Mouse (Mus musculus): ENCODE measurements around the gene Slc6a5. TPM values are rescaled to one million over a fixed set of nuclear protein-coding genes. Genes with fewer than 3 reads are reported as not detected.

Slc6a5 gene
- polyA plus RNA-seq, 1 experiment, result not detected

GRCm38 (mm10) chr7:49914946-49915345 is 5.0 kb downstream of the Slc6a5 start:
- TF ChIP-seq CTCF (IDR thresholded peaks at IDR 0.05; ENCODE audit: control insufficient read depth, insufficient read depth, insufficient read length) (no peak), FOSL1 (IDR thresholded peaks at IDR 0.05; ENCODE audit: insufficient read depth, low read length, poor library complexity, severe bottlenecking) (no peak), USF1 (IDR thresholded peaks at IDR 0.05; ENCODE audit: low read depth) (no peak), MAX (IDR thresholded peaks at IDR 0.05) (no peak), CEBPB (IDR thresholded peaks at IDR 0.05; ENCODE audit: low read depth) (no peak), MYOG (IDR thresholded peaks at IDR 0.05; ENCODE audit: control insufficient read depth, extremely low read depth, insufficient read length) (no peak), MYOD1 (IDR thresholded peaks at IDR 0.05; ENCODE audit: control insufficient read depth, insufficient read length, low read depth) (no peak)
- Histone ChIP-seq H3K4me3 (ENCODE audit: insufficient read depth, poor library complexity, severe bottlenecking) (no peak overlapping the region), H3K36me3 (ENCODE audit: control insufficient read depth, insufficient read depth) (no peaks in the 10 kb centered on the region), H3ac (ENCODE audit: control insufficient read depth, insufficient read length, low read depth) (no peak overlapping the region), H3K79me3 (ENCODE audit: low read depth) (no peaks in the 10 kb centered on the region), H3K79me2 (ENCODE audit: control insufficient read depth, insufficient read depth) (no peaks in the 10 kb centered on the region), H3K27me3 (ENCODE audit: control insufficient read depth, insufficient read depth, insufficient read length) (peaks cover 12% of the 10 kb centered on the region)

- H3K79me2 ChIP-seq (ENCODE audit: control insufficient read depth, insufficient read depth), result no peaks in the 10 kb centered on the region
- no peaks in the 10 kb centered on the region for H3K36me3 ChIP-seq (ENCODE audit: control insufficient read depth, insufficient read depth)
- TF ChIP-seq MAX (IDR thresholded peaks at IDR 0.05) (no peak), CTCF (IDR thresholded peaks at IDR 0.05; ENCODE audit: control insufficient read depth, insufficient read depth, insufficient read length) (no peak), MYOD1 (IDR thresholded peaks at IDR 0.05; ENCODE audit: control insufficient read depth, insufficient read length, low read depth) (no peak), CEBPB (IDR thresholded peaks at IDR 0.05; ENCODE audit: low read depth) (no peak), USF1 (IDR thresholded peaks at IDR 0.05; ENCODE audit: low read depth) (no peak), FOSL1 (IDR thresholded peaks at IDR 0.05; ENCODE audit: insufficient read depth, low read length, poor library complexity, severe bottlenecking) (no peak), MYOG (IDR thresholded peaks at IDR 0.05; ENCODE audit: control insufficient read depth, extremely low read depth, insufficient read length) (no peak)
- no peaks in the 10 kb centered on the region for H3K79me3 ChIP-seq (ENCODE audit: low read depth)
- H3K4me3 ChIP-seq (ENCODE audit: insufficient read depth, poor library complexity, severe bottlenecking), result no peak overlapping the region
- peaks cover 12% of the 10 kb centered on the region for H3K27me3 ChIP-seq (ENCODE audit: control insufficient read depth, insufficient read depth, insufficient read length)
- no peak overlapping the region for H3ac ChIP-seq (ENCODE audit: control insufficient read depth, insufficient read length, low read depth)
Observed at GRCm38 (mm10) chr7:49915471-49915870, 5.5 kb downstream of the Slc6a5 start.

- Histone ChIP-seq H3K36me3 (ENCODE audit: control insufficient read depth, insufficient read depth) (no peaks in the 10 kb centered on the region), H3K79me2 (ENCODE audit: control insufficient read depth, insufficient read depth) (no peaks in the 10 kb centered on the region), H3K4me3 (ENCODE audit: insufficient read depth, poor library complexity, severe bottlenecking) (no peak overlapping the region), H3K27me3 (ENCODE audit: control insufficient read depth, insufficient read depth, insufficient read length) (peaks cover 3% of the 10 kb centered on the region), H3ac (ENCODE audit: control insufficient read depth, insufficient read length, low read depth) (no peak overlapping the region), H3K79me3 (ENCODE audit: low read depth) (no peaks in the 10 kb centered on the region)
- no peak for TF ChIP-seq MYOD1 (IDR thresholded peaks at IDR 0.05; ENCODE audit: control insufficient read depth, insufficient read length, low read depth)
- no peak for TF ChIP-seq CEBPB (IDR thresholded peaks at IDR 0.05; ENCODE audit: low read depth)
- no peak for TF ChIP-seq CTCF (IDR thresholded peaks at IDR 0.05; ENCODE audit: control insufficient read depth, insufficient read depth, insufficient read length)
- no peak for TF ChIP-seq MAX (IDR thresholded peaks at IDR 0.05)
- no peak for TF ChIP-seq MYOG (IDR thresholded peaks at IDR 0.05; ENCODE audit: control insufficient read depth, extremely low read depth, insufficient read length)
- TF ChIP-seq FOSL1 (IDR thresholded peaks at IDR 0.05; ENCODE audit: insufficient read depth, low read length, poor library complexity, severe bottlenecking), result no peak
- no peak for TF ChIP-seq USF1 (IDR thresholded peaks at IDR 0.05; ENCODE audit: low read depth)
Observed at GRCm38 (mm10) chr7:49919494-49919893, 9.5 kb downstream of the Slc6a5 start.

GRCm38 (mm10) chr7:49920751-49921150 is 10.8 kb downstream of the Slc6a5 start:
- no peak overlapping the region for H3K4me3 ChIP-seq (ENCODE audit: insufficient read depth, poor library complexity, severe bottlenecking)
- H3K27me3 ChIP-seq (ENCODE audit: control insufficient read depth, insufficient read depth, insufficient read length), result peaks cover 3% of the 10 kb centered on the region
- H3ac ChIP-seq (ENCODE audit: control insufficient read depth, insufficient read length, low read depth), result no peak overlapping the region
- no peaks in the 10 kb centered on the region for H3K36me3 ChIP-seq (ENCODE audit: control insufficient read depth, insufficient read depth)
- H3K79me2 ChIP-seq (ENCODE audit: control insufficient read depth, insufficient read depth), result no peaks in the 10 kb centered on the region
- TF ChIP-seq FOSL1 (IDR thresholded peaks at IDR 0.05; ENCODE audit: insufficient read depth, low read length, poor library complexity, severe bottlenecking) (no peak), MAX (IDR thresholded peaks at IDR 0.05) (no peak), MYOD1 (IDR thresholded peaks at IDR 0.05; ENCODE audit: control insufficient read depth, insufficient read length, low read depth) (no peak), CTCF (IDR thresholded peaks at IDR 0.05; ENCODE audit: control insufficient read depth, insufficient read depth, insufficient read length) (no peak), USF1 (IDR thresholded peaks at IDR 0.05; ENCODE audit: low read depth) (no peak), CEBPB (IDR thresholded peaks at IDR 0.05; ENCODE audit: low read depth) (no peak), MYOG (IDR thresholded peaks at IDR 0.05; ENCODE audit: control insufficient read depth, extremely low read depth, insufficient read length) (no peak)
- no peaks in the 10 kb centered on the region for H3K79me3 ChIP-seq (ENCODE audit: low read depth)

- H3ac ChIP-seq (ENCODE audit: control insufficient read depth, insufficient read length, low read depth), result no peak overlapping the region
- no peaks in the 10 kb centered on the region for H3K36me3 ChIP-seq (ENCODE audit: control insufficient read depth, insufficient read depth)
- no peaks in the 10 kb centered on the region for H3K79me3 ChIP-seq (ENCODE audit: low read depth)
- TF ChIP-seq MYOD1 (IDR thresholded peaks at IDR 0.05; ENCODE audit: control insufficient read depth, insufficient read length, low read depth) (no peak), CTCF (IDR thresholded peaks at IDR 0.05; ENCODE audit: control insufficient read depth, insufficient read depth, insufficient read length) (no peak), MYOG (IDR thresholded peaks at IDR 0.05; ENCODE audit: control insufficient read depth, extremely low read depth, insufficient read length) (no peak), USF1 (IDR thresholded peaks at IDR 0.05; ENCODE audit: low read depth) (no peak), MAX (IDR thresholded peaks at IDR 0.05) (no peak), CEBPB (IDR thresholded peaks at IDR 0.05; ENCODE audit: low read depth) (no peak), FOSL1 (IDR thresholded peaks at IDR 0.05; ENCODE audit: insufficient read depth, low read length, poor library complexity, severe bottlenecking) (no peak)
- no peaks in the 10 kb centered on the region for H3K79me2 ChIP-seq (ENCODE audit: control insufficient read depth, insufficient read depth)
- no peak overlapping the region for H3K4me3 ChIP-seq (ENCODE audit: insufficient read depth, poor library complexity, severe bottlenecking)
- H3K27me3 ChIP-seq (ENCODE audit: control insufficient read depth, insufficient read depth, insufficient read length), result peaks cover 3% of the 10 kb centered on the region
Observed at GRCm38 (mm10) chr7:49922928-49923327, 13.0 kb downstream of the Slc6a5 start.

GRCm38 (mm10) chr7:49923376-49923775 is 13.4 kb downstream of the Slc6a5 start:
- Histone ChIP-seq H3K79me3 (ENCODE audit: low read depth) (no peaks in the 10 kb centered on the region), H3ac (ENCODE audit: control insufficient read depth, insufficient read length, low read depth) (no peak overlapping the region), H3K79me2 (ENCODE audit: control insufficient read depth, insufficient read depth) (no peaks in the 10 kb centered on the region), H3K27me3 (ENCODE audit: control insufficient read depth, insufficient read depth, insufficient read length) (peaks cover under 1% of the 10 kb centered on the region), H3K4me3 (ENCODE audit: insufficient read depth, poor library complexity, severe bottlenecking) (no peak overlapping the region), H3K36me3 (ENCODE audit: control insufficient read depth, insufficient read depth) (no peaks in the 10 kb centered on the region)
- no peak for TF ChIP-seq MYOG (IDR thresholded peaks at IDR 0.05; ENCODE audit: control insufficient read depth, extremely low read depth, insufficient read length)
- TF ChIP-seq MAX (IDR thresholded peaks at IDR 0.05), result peak; percentile 42
- no peak for TF ChIP-seq CEBPB (IDR thresholded peaks at IDR 0.05; ENCODE audit: low read depth)
- TF ChIP-seq USF1 (IDR thresholded peaks at IDR 0.05; ENCODE audit: low read depth), result no peak
- no peak for TF ChIP-seq FOSL1 (IDR thresholded peaks at IDR 0.05; ENCODE audit: insufficient read depth, low read length, poor library complexity, severe bottlenecking)
- TF ChIP-seq CTCF (IDR thresholded peaks at IDR 0.05; ENCODE audit: control insufficient read depth, insufficient read depth, insufficient read length), result peak; percentile 92
- no peak for TF ChIP-seq MYOD1 (IDR thresholded peaks at IDR 0.05; ENCODE audit: control insufficient read depth, insufficient read length, low read depth)
